In genomic region chr3:108401692-108402527, GRCm38 (mm10) we compare ENCODE assay signal across 8 mouse cellular contexts. TPM values are rescaled to one million over a fixed set of nuclear protein-coding genes. Genes with fewer than 3 reads are reported as not detected.
DNase-seq lines count a peak whose midpoint lies in the region; ATAC-seq lines count a peak whose summit lies in the region.

No protein-coding gene starts in this region.

- peak overlapping the region; percentile 62 for H3K27ac ChIP-seq in hindbrain, embryonic 12.5 days

- peaks cover 93% of the 10 kb centered on the region for H3K36me3 ChIP-seq in hindbrain, embryonic 12.5 days

- H3K4me3 ChIP-seq in hindbrain, embryonic 12.5 days, result 0 out of 2 replicates have a peak overlapping the region, but pooled peaks have one; percentile 6

- H3K4me2 ChIP-seq in hindbrain, embryonic 12.5 days (replicated peaks), result peak overlapping the region; percentile 36

- H3K9ac ChIP-seq in hindbrain, embryonic 12.5 days, result peak overlapping the region; percentile 27; the same call in 1 of the 2 replicates

- peaks cover 44% of the 10 kb centered on the region for H3K4me1 ChIP-seq in hindbrain, embryonic 12.5 days

- H3K9me3 ChIP-seq in hindbrain, embryonic 12.5 days (replicated peaks), result no peaks in the 10 kb centered on the region

- 37% methylated on average over 22 of the region's 22 CpGs for WGBS in hindbrain, embryonic 12.5 days

- peak; percentile 77 for ATAC-seq in hindbrain, embryonic 12.5 days (ENCODE audit: low FRiP score)

- no peaks in the 10 kb centered on the region for H3K27me3 ChIP-seq in hindbrain, embryonic 12.5 days

- peak; percentile 95 for DNase-seq in NIH3T3 (ENCODE audit: low read depth)
- DNase-seq in cerebellum, postnatal 10 days, result peak; percentile 98
- peak; percentile 82 to 87 for DNase-seq in frontal cortex, postnatal 10 days (ENCODE audit: low spot score in 2 of 2)
- peak; percentile 62 to 73 for DNase-seq in layer of hippocampus, postnatal 25 days (ENCODE audit: extremely low spot score in 1 of 2, low spot score in 1 of 2)
- peak; percentile 94 for DNase-seq in lung, postnatal 25 days (ENCODE audit: low spot score)
- DNase-seq in retina, embryonic 14.5 days (ENCODE audit: low spot score), result peak; percentile 95
- peak; percentile 92 to 95 for DNase-seq in thymus, postnatal 36 days

RNA-seq across cellular contexts. Expression of gene Celsr2, which starts 13.4 kb away (rescaled TPM):
- polyA plus RNA-seq in hindbrain, embryonic 12.5 days (2016; fragmentation: Nextera tagmentation; extraction: Ambion mirVana), result 63.3 and 75.2 TPM in 2 replicates
- total RNA-seq in layer of hippocampus, postnatal 25 days (2021), result 100 to 1,000 TPM; 172 to 199 TPM

RNA-seq across cellular contexts. Expression of gene Psrc1, which starts 18.3 kb away (rescaled TPM):
- polyA plus RNA-seq in hindbrain, embryonic 12.5 days (2016; fragmentation: Nextera tagmentation; extraction: Ambion mirVana), result 39.4 and 41.0 TPM in 2 replicates
- 10 to 100 TPM; 15.5 to 17.3 TPM for total RNA-seq in layer of hippocampus, postnatal 25 days (2021)

RNA-seq across cellular contexts. Expression of gene Mybphl, which starts 37.2 kb away (rescaled TPM):
- not detected in 2 replicates for polyA plus RNA-seq in hindbrain, embryonic 12.5 days (2016; fragmentation: Nextera tagmentation; extraction: Ambion mirVana)
- 1 to 10 TPM in 1 of 2 experiments, under 1 TPM in 1; 0.49 to 1.1 TPM for total RNA-seq in layer of hippocampus, postnatal 25 days (2021)

RNA-seq across cellular contexts. Expression of gene Sars, which starts 43.1 kb away (rescaled TPM):
- polyA plus RNA-seq in hindbrain, embryonic 12.5 days (2016; fragmentation: Nextera tagmentation; extraction: Ambion mirVana), result 186 and 188 TPM in 2 replicates
- 100 to 1,000 TPM; 187 to 207 TPM for total RNA-seq in layer of hippocampus, postnatal 25 days (2021)

Comparison
In these comparisons a context has a peak if more than half of its experiments do, and no peak if none do; other contexts are left out.
1. Peak in every context shown above with its lines: DNase-seq, ATAC-seq, H3K4me3 ChIP-seq and H3K27ac ChIP-seq.